In the genomic region with DNA sequence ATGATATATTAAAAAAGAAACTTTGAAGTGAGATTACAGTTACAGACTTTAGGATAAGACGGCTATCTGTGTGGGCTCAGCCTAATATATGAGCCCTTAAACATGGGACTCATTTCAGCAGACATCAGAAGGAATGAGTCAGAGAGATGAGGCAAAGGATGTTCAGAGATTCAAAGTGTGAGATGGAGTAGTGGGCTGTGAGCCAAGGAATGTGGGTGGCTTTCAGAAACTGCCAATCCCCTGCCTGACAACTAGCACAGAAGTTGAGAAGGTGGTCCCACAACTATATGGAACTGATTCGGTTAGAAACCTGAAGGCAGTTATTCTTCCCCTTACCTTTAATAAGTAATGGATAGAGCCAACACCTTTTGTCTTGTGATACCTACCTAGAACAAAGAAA, we compare ENCODE assay signal across 20 mouse cellular contexts. TPM values are rescaled to one million over a fixed set of nuclear protein-coding genes. Genes with fewer than 3 reads are reported as not detected.
DNase-seq lines count a peak whose midpoint lies in the region; ATAC-seq lines count a peak whose summit lies in the region.
"Had no signal": no experiment of that assay in that cellular context is flagged by ENCODE, and none has a peak within 500 bp of the region (broad histone marks: within the 10 kb centered on the region; RNA-seq: fewer than 3 reads in every experiment).

No protein-coding gene starts in this region.

- no peak overlapping the region for H3K4me2 ChIP-seq in embryonic facial prominence, embryonic 14.5 days (ENCODE audit: low read depth, low read length)
- H3K4me2 ChIP-seq in forebrain, embryonic 14.5 days (ENCODE audit: low read length): no peak overlapping the region
- H3K4me2 ChIP-seq: heart, embryonic 11.5 days; heart, embryonic 15.5 days; hindbrain, embryonic 14.5 days had no signal

- intact Hi-C loops in left cerebral cortex, postnatal 10 days (cut with DNase I): no loop called here

- DNase-seq in embryonic facial prominence, embryonic 14.5 days (ENCODE audit: low spot score): peak; percentile 20
- DNase-seq in embryonic facial prominence, embryonic 10.5 days (ENCODE audit: low spot score): no peak
- DNase-seq in left cerebral cortex, postnatal 10 days (ENCODE audit: extremely low spot score in 1 of 2, low spot score in 2 of 2): peak; percentile 32 to 35
- no peak for DNase-seq in left cerebral cortex, adult 18-20 months (ENCODE audit: low spot score in 2 of 2)
- peak; percentile 27 for DNase-seq in right cerebral cortex, postnatal 14 days
- no peak for DNase-seq in right cerebral cortex, adult 18-20 months
- no peak for DNase-seq in forebrain, embryonic 14.5 days (ENCODE audit: low spot score)
- DNase-seq: adrenal gland, adult 2 months; adrenal gland, postnatal 25 days; cerebellum, adult 2 months; cerebellum, postnatal 10 days; gastrocnemius, postnatal 10 days; heart, adult 2 months; heart, postnatal 14 days had no signal

- 65% methylated on average over 2 of the region's 2 CpGs for WGBS in embryonic facial prominence, embryonic 14.5 days
- WGBS in embryonic facial prominence, embryonic 10.5 days: 90% methylated on average over 2 of the region's 2 CpGs
- 98% methylated on average over 2 of the region's 2 CpGs for WGBS in forebrain, embryonic 14.5 days

- H3K4me1 ChIP-seq in embryonic facial prominence, embryonic 14.5 days (ENCODE audit: control insufficient read depth, insufficient read depth, low read length): no peaks in the 10 kb centered on the region
- no peaks in the 10 kb centered on the region for H3K4me1 ChIP-seq in embryonic facial prominence, embryonic 10.5 days
- H3K4me1 ChIP-seq in forebrain, embryonic 14.5 days (ENCODE audit: control insufficient read depth, insufficient read depth, low read length): no peaks in the 10 kb centered on the region
- H3K4me1 ChIP-seq: heart, embryonic 15.5 days; hindbrain, embryonic 10.5 days had no signal

- H3K9ac ChIP-seq in embryonic facial prominence, embryonic 14.5 days (ENCODE audit: low read depth, low read length): no peak overlapping the region
- no peak overlapping the region for H3K9ac ChIP-seq in forebrain, embryonic 14.5 days (ENCODE audit: low read length)
- H3K9ac ChIP-seq: heart, embryonic 15.5 days; hindbrain, embryonic 14.5 days had no signal

- H3K27me3 ChIP-seq in embryonic facial prominence, embryonic 14.5 days (replicated peaks; ENCODE audit: control insufficient read depth, insufficient read depth, low read length): no peaks in the 10 kb centered on the region
- no peaks in the 10 kb centered on the region for H3K27me3 ChIP-seq in embryonic facial prominence, embryonic 10.5 days (replicated peaks; ENCODE audit: low read depth, poor library complexity, severe bottlenecking)
- H3K27me3 ChIP-seq in forebrain, embryonic 14.5 days (replicated peaks; ENCODE audit: control insufficient read depth, insufficient read depth, low read length): no peaks in the 10 kb centered on the region
- H3K27me3 ChIP-seq: heart, embryonic 15.5 days had no signal

- no peaks in the 10 kb centered on the region for H3K36me3 ChIP-seq in embryonic facial prominence, embryonic 14.5 days (ENCODE audit: control insufficient read depth, insufficient read depth, low read length)
- no peaks in the 10 kb centered on the region for H3K36me3 ChIP-seq in embryonic facial prominence, embryonic 10.5 days (replicated peaks)
- H3K36me3 ChIP-seq in forebrain, embryonic 14.5 days (ENCODE audit: control insufficient read depth, insufficient read depth, low read length): no peaks in the 10 kb centered on the region
- H3K36me3 ChIP-seq: heart, embryonic 15.5 days; hindbrain, embryonic 10.5 days had no signal

- H3K27ac ChIP-seq in embryonic facial prominence, embryonic 14.5 days (replicated peaks; ENCODE audit: low read depth, low read length): no peak overlapping the region
- H3K27ac ChIP-seq in embryonic facial prominence, embryonic 10.5 days (replicated peaks): no peak overlapping the region
- H3K27ac ChIP-seq in forebrain, embryonic 14.5 days (ENCODE audit: low read depth, low read length): no peak overlapping the region
- H3K27ac ChIP-seq: heart, adult 2 months; heart, embryonic 15.5 days; hindbrain, embryonic 10.5 days; hindbrain, embryonic 14.5 days had no signal

- no peaks in the 10 kb centered on the region for H3K9me3 ChIP-seq in embryonic facial prominence, embryonic 14.5 days (ENCODE audit: control insufficient read depth, low read length)
- H3K9me3 ChIP-seq in embryonic facial prominence, embryonic 10.5 days: no peaks in the 10 kb centered on the region
- no peaks in the 10 kb centered on the region for H3K9me3 ChIP-seq in forebrain, embryonic 14.5 days (replicated peaks; ENCODE audit: control insufficient read depth, low read length)
- H3K9me3 ChIP-seq: heart, embryonic 15.5 days; hindbrain, embryonic 10.5 days had no signal

- ATAC-seq in embryonic facial prominence, embryonic 14.5 days (ENCODE audit: low read depth): no peak
- no peak for ATAC-seq in forebrain, embryonic 14.5 days
- ATAC-seq: forebrain, embryonic 16.5 days had no signal

- H3K4me3 ChIP-seq in embryonic facial prominence, embryonic 14.5 days (ENCODE audit: low read depth, low read length): no peak overlapping the region
- H3K4me3 ChIP-seq in embryonic facial prominence, embryonic 10.5 days: no peak overlapping the region
- H3K4me3 ChIP-seq in forebrain, embryonic 14.5 days (ENCODE audit: low read depth, low read length): no peak overlapping the region
- H3K4me3 ChIP-seq: heart, adult 2 months; heart, embryonic 15.5 days; hindbrain, embryonic 10.5 days had no signal

RNA-seq across cellular contexts. Expression of gene Gpr22, which starts 20.9 kb away (rescaled TPM):
- 0.88 and 1.2 TPM in 2 replicates for polyA plus RNA-seq in embryonic facial prominence, embryonic 14.5 days (2014; fragmentation: Nextera tagmentation; extraction: Ambion mirVana)
- polyA plus RNA-seq in embryonic facial prominence, embryonic 10.5 days (2016; fragmentation: Nextera tagmentation; extraction: Ambion mirVana): 0.69 and 0.93 TPM in 2 replicates
- total RNA-seq in left cerebral cortex, postnatal 10 days (2021): 10 to 100 TPM; 40.1 to 41.7 TPM
- 10 to 100 TPM; 47.2 to 53.0 TPM for total RNA-seq in left cerebral cortex, adult 18-20 months (2021)
- 10.8 and 13.0 TPM in 2 replicates for polyA plus RNA-seq in forebrain, embryonic 14.5 days (2014; fragmentation: Nextera tagmentation; extraction: Ambion mirVana)
- total RNA-seq: gastrocnemius, postnatal 10 days had no signal
- polyA plus RNA-seq: gonadal fat pad, adult 2 months had no signal

Comparison
In these comparisons a context has a peak if more than half of its experiments do, and no peak if none do; other contexts are left out.
1. DNase-seq: peak in embryonic facial prominence, embryonic 14.5 days (single experiment), left cerebral cortex, postnatal 10 days (2 of 2) and right cerebral cortex, postnatal 14 days (single experiment); none in embryonic facial prominence, embryonic 10.5 days (single experiment), left cerebral cortex, adult 18-20 months (0 of 2), right cerebral cortex, adult 18-20 months (single experiment) and forebrain, embryonic 14.5 days (single experiment).